Mouse (Mus musculus): Measurements from ENCODE around the gene P4ha2.

Gene P4ha2

DNA sequence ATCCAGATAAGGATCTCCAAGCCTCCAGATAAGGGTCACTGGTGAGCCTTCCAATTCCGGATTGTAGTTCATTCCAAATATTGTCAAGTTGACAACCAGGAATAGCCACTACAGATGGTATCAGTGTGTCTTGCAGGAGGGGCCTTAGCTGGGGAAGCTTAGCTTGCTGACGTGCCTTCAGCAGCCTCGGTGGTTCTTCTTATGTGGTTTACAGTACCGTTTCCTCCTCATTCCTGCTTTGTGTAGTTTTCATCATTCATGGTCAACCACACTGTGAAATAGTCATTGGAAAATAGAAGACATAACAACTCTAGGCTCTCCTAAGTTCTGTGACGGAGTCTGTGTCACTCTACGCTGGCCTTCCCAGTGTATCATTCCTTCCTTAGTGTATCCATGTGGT, 5.1 kb downstream of the P4ha2 start:
- DNase-seq (ENCODE audit: extremely low spot score, low read depth, low spot score) = no peak

- no peak for DNase-seq (ENCODE audit: extremely low spot score, low read depth, low spot score)
Measured at GRCm38 (mm10) chr11:54106676-54107075, 6.8 kb downstream of the P4ha2 start.

- DNase-seq (ENCODE audit: extremely low spot score, low read depth, low spot score) = no peak
Measured at GRCm38 (mm10) chr11:54107239-54107638, 7.3 kb downstream of the P4ha2 start.

- no peak for DNase-seq (ENCODE audit: extremely low spot score, low read depth, low spot score)
Measured at GRCm38 (mm10) chr11:54108131-54108530, 8.2 kb downstream of the P4ha2 start.

DNA sequence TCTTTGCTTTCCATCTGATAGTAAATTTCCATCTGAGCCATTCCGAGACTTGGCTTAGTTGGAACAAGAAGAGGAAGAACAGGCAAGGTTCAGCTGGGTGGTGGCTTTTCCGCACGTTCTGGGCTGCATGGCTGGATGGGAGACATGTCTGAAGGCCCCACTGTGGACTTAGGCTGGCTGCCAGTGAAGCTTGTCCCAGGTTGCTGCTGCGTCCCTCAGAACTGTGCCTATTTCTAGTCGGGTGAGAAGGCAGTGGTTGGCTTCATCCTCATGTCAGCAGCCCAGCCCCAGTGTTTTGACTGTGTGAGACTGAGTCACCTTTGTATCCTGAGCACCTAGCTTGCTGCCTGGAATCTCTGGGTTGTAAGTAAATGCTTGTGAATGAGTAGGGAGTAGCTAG, 9.0 kb downstream of the P4ha2 start:
- DNase-seq (ENCODE audit: extremely low spot score, low read depth, low spot score) = no peak

- DNase-seq (ENCODE audit: extremely low spot score, low read depth, low spot score) = no peak
Measured at GRCm38 (mm10) chr11:54111291-54111690, 11.4 kb downstream of the P4ha2 start.

DNA sequence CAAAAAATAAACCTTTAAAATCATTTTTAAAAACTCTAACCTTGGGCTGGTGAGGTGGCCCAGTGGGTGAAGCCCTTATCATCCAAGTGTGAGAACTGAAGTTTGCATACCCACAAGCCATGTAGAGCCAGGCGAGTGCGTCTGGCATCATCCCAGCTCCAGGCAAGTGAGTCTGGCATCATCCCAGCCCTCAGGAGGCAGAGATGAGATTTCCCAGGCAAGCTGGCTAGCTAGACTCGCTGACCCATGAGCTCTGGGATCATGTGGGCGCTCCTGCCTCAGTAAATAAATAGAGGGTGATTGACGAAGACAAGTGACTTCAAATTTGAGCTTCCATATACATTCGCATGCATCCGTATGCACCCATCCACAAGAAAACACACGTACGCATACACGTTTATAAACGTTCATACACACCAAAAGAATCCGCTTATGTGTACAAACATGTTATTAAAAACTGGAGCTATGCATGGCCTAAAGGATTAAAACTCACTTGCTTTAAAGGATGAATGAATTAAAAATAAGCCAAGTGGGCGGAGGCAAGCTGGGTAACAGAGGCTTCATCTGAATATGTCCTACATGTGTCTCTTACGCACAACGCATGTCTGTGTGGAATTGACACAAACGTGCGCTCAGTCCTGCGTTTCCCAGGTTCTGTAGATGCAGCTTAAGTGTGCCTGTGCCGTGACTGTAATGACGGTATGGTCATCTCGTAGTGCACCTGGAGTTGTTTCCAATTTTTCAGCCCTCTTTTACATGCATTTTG, 12.3 kb downstream of the P4ha2 start:
- DNase-seq (ENCODE audit: extremely low spot score, low read depth, low spot score) = no peak

- no peak for DNase-seq (ENCODE audit: extremely low spot score, low read depth, low spot score)
Measured at GRCm38 (mm10) chr11:54112920-54113319, 13.0 kb downstream of the P4ha2 start.

DNA sequence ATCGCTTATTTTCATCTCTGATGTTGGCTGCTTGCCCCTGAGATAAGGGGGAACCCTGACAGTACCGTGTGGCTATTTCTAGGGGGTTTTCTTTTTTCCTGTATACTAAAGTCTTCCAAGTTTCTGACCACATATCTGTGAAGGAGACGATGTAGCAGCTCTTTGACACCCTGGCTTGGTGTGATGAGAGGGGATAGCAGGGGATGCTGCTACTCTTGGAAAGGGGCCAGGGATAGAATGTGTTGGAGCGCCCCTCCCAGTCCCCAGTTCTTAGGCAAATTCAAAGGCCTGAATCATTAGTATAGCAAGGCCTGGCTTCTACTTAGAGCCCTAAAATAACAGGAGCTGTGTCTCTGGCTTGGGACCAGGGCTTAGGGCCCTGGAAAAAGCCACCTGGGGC, 13.5 kb downstream of the P4ha2 start:
- no peak for DNase-seq (ENCODE audit: extremely low spot score, low read depth, low spot score)

DNA sequence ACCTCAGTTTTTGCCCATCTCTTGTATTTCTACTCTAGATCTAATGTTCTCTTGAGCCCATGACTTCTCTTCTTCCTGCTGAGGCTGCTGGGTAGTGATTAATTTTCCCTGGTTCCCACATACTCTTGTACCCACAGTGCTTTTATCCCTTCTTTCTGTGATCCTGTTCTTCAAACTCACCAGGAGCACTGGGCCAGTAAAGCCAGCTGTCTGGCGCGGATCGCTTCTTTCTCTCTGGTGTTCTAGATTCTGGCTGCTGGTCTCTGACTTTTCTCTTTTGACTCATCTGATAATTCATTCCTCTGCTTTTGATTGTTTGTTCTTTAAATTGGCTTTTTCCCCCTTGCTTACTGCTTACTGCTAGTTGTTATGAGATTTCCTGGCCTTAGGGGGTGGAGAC, 14.9 kb downstream of the P4ha2 start:
- DNase-seq (ENCODE audit: extremely low spot score, low read depth, low spot score) = no peak

DNA sequence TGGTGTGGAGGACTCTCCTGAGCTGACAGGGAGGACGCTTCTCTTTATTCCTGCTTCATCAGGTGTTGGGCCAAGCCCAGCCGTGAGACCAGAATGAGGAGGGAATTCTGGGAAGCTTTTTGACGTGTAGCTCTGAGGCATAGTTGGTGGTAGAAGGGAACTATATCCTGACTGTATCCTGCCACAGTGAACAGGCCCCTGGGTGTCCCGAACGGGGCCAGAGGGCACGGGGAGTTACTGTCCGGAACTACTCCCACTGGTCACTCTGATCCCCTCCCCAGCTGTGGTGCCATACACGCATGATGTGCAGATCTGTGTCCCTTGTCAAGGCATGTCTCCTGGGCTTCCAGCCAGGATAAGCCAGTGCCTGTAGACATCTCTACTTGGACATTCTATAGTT, 15.4 kb downstream of the P4ha2 start:
- DNase-seq (ENCODE audit: extremely low spot score, low read depth, low spot score) = no peak

GRCm38 (mm10) chr11:54115911-54116310, 16.0 kb downstream of the P4ha2 start:
- DNase-seq (ENCODE audit: extremely low spot score, low read depth, low spot score) = no peak

DNA sequence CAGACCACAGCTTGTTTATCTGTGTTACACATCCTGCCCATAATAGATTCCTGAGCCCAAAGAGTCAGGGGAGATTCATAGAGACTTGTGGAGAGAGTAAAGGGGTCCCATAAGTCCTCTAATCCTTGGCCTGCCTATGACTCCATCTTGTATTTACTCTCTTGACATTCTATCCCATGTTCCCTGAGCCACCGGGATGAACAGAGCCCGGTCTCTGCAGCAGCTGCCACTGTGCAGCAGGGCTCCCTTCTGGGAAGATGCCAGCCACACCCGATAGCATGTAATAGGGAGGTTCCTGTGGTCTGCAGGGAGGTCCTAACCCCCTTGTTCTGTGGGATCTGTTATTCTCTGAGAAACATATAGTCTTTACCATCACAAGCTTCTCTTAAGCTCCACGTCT, 16.5 kb downstream of the P4ha2 start:
- DNase-seq (ENCODE audit: extremely low spot score, low read depth, low spot score) = no peak

DNA sequence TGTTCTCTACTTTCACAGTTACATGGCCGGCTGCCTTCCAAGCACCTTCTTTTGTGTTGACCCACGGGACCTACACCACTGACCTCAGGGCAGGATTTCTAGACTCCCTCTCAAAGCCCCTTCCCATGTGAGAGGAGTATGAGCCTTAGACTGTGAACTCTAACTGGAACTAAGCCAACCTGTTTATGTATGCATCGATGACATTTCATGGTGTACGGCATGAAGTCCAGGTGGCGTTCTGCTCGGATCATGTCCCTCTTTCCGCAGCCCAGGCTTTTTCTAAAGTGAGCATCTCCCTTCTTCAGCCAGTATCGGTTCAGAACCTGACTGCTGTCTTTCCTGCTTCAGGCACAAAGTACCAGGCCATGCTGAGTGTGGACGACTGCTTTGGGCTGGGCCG, 17.2 kb downstream of the P4ha2 start:
- DNase-seq (ENCODE audit: extremely low spot score, low read depth, low spot score) = no peak

DNA sequence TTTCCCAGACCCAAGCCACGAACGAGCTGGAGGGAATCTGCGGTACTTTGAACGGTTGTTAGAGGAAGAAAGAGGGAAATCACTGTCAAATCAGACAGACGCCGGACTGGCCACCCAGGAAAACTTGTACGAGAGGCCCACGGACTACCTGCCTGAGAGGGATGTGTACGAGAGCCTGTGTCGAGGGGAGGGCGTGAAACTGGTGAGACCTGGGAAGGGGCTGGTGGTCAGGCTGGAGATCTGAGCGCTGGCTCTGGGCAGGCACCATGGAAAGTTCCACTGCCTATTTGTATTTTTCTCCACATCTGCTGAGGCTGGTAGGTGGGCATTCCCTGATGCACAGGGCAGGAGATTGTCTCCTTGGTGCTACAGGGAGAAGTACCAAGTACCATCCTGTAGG, 19.2 kb downstream of the P4ha2 start:
- no peak for DNase-seq (ENCODE audit: extremely low spot score, low read depth, low spot score)

DNA sequence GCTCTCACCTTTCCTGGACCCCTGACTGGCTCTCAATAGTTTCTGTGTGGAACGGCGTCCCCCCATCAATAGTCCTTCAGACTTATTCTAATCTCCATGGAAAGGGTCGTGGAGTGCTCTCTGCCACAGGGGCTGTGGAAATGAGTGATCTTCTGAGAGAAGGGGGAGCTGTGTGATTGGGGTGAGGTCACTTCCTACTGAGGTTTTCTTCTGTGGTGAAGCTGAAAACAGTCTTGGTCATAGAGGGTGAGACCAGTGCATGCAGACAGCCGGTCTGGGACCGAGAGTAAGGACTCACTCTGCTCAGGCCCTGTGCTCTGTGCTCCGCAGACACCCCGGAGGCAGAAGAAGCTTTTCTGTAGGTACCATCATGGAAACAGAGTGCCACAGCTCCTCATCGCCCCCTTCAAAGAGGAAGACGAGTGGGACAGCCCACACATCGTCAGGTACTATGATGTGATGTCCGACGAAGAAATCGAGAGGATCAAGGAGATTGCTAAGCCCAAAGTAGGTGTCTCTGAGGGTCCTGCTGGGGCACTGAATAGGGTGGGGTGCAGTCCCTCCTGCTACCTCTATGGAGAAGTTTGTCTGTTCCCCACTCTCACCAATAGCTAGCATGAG, 20.0 kb downstream of the P4ha2 start:
- DNase-seq (ENCODE audit: extremely low spot score, low read depth, low spot score) = no peak

DNA sequence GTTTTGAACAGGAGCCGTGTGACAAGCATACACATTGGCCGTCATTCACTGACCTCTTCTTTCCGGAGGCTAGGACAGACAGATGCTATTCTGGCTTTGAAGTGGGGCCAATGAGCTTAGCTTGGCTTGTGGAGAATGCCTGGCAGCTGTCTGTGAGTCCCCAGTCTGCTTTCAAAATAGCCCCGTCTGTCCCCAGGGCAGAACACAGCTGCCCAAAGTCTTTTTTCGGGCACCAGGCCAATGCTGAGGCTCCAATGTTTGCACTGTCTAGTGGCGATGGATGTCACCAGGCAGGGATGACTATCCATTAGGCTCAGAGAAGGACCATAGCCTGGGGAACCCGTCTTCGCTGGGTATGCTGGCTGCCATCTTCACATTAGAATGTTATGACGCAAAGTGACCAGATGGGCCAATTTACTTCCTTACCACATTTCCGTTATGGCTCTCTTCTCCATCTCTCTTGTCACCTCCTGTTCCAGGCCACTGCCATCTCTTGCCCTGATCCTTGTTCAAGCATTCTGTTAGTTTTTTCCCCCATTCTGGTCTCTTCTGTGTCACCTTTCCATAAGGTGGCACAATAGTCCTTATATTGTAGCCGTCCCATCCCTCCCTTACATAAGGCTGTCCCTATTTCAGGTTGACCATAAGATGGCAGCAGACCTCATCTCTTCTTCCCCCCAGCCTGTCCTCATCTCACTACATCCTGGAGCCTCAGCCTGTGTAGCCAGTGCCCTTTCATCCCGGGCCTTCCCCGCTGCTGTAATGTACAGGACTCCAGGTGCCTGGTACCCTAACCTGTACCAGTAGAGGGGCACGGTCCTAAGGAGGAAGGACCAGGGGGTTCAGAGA, 22.7 kb downstream of the P4ha2 start:
- DNase-seq (ENCODE audit: extremely low spot score, low read depth, low spot score) = no peak

DNA sequence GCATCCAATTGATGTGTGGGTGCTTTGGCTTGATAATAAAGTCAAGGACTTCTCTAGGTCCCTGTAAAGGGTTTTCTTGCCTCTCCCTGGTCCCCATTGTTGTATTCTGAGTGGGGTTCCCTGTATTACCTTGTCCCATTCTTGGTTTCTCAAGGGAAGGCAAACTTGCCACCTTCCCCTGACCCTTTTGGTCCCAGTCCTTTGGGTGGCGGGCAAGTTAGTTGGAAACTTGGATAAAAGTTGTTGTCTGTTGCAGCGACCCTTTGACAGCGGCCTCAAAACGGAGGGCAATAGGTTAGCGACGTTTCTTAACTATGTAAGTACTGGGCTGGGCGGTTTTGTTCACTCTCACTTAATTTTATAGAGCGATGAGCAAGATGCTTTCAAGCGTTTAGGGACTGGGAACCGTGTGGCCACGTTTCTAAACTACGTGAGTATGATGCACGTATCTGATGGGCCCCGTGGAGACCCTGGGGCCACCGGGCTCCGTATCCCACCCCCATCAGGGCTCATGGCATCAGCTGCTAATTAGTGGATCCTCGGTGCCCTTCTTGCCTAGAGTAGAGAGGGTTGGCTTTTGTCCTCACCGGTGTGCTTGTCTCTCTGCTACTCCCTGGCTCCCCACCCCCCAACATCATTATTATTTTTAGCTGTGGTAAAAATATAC, 26.2 kb downstream of the P4ha2 start:
- DNase-seq (ENCODE audit: extremely low spot score, low read depth, low spot score) = no peak

DNA sequence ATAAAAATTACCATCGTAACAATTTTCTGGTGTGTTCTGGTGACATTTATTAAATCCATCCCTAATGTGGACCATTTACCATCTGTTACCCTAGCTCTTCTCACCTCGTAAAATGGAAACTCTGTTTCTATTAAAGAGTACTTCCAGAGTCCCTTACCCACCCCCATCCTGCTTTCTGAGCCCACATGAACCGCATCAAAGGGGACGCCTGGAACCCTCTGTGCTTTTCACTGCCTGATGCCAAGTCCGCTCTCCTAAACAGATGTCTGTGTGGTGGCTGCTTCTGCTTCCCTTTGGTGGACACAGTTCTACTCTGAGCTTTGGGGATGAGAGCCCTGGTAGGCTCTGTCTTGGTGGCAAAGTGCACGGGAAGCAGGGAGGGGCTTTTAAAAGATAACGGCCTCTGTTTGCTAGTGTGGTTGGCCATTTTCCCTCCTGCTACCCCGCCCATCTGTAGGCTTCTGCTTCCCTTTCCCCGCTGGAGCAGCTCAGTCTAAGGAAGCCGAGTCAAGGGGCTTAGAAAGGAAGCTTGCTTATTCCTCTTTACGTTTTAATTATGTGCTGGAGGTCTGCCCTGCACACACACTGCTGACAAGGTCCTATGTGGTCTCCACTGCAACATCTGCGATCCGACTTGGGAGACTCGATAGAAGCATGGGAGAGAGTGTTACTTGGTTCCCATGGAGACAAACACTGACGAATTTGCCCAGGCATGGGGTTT, 26.9 kb downstream of the P4ha2 start:
- peak; percentile 80 for DNase-seq (ENCODE audit: extremely low spot score, low read depth, low spot score)

GRCm38 (mm10) chr11:54127397-54127796, 27.5 kb downstream of the P4ha2 start:
- no peak for DNase-seq (ENCODE audit: extremely low spot score, low read depth, low spot score)

- no peak for DNase-seq (ENCODE audit: extremely low spot score, low read depth, low spot score)
Measured at GRCm38 (mm10) chr11:54129955-54130354, 30.1 kb downstream of the P4ha2 start.

Data from hindlimb bud, embryonic 11.5 days (tissue).